Mouse (Mus musculus) heart, embryonic 15.5 days (tissue): ENCODE measurements around the gene Rad17. TPM values are rescaled to one million over a fixed set of nuclear protein-coding genes. Genes with fewer than 3 reads are reported as not detected.

ENCODE experiments used
- polyA plus RNA-seq: library from polyadenylated mRNA; unstranded; fragments of >200 nt; fragmentation: Nextera tagmentation; extraction: Ambion mirVana; gene quantifications from 2 replicates; pipeline ENCODE4 v1.2.1, GENCODE M21; 2015

Rad17 gene
- polyA plus RNA-seq, 1 experiment from 2014 or later = 21.6 TPM

Other genes starting within 250 kb of the Rad17 start
- gene Naip1, start 198.2 kb downstream of the Rad17 start, polyA plus RNA-seq = not detected in 2 replicates
- 39.4 and 39.9 TPM in 2 replicates for gene Gtf2h2, start 158.5 kb downstream of the Rad17 start, polyA plus RNA-seq
- 2.2 and 3.8 TPM in 2 replicates for gene Ocln, start 98.3 kb downstream of the Rad17 start, polyA plus RNA-seq
- gene Marveld2, start 34.1 kb downstream of the Rad17 start, polyA plus RNA-seq = 1.6 and 3.6 TPM in 2 replicates
- 215 and 218 TPM in 2 replicates for gene Ak6, start 72 bp downstream of the Rad17 start, polyA plus RNA-seq
- 9.3 and 9.5 TPM in 2 replicates for gene Taf9, start 528 bp upstream of the Rad17 start, polyA plus RNA-seq
- 2.6 and 4.1 TPM in 2 replicates for gene Ccdc125, start 18.7 kb upstream of the Rad17 start, polyA plus RNA-seq
- gene Cdk7, start 79.9 kb upstream of the Rad17 start, polyA plus RNA-seq = 61.8 and 65.4 TPM in 2 replicates
- gene Mrps36, start 93.6 kb upstream of the Rad17 start, polyA plus RNA-seq = 211 and 283 TPM in 2 replicates
- 14.0 and 15.6 TPM in 2 replicates for gene Cenph, start 124.8 kb upstream of the Rad17 start, polyA plus RNA-seq
- gene Ccnb1, start 135.5 kb upstream of the Rad17 start, polyA plus RNA-seq = 159 and 183 TPM in 2 replicates
- gene Slc30a5, start 182.4 kb upstream of the Rad17 start, polyA plus RNA-seq = 31.4 and 39.7 TPM in 2 replicates